Mouse (Mus musculus): ENCODE data around the gene Il10ra. TPM values are rescaled to one million over a fixed set of nuclear protein-coding genes. Genes with fewer than 3 reads are reported as not detected.

Il10ra gene
- polyA plus RNA-seq, 1 experiment from 2014 or later = 0.44 TPM

DNA sequence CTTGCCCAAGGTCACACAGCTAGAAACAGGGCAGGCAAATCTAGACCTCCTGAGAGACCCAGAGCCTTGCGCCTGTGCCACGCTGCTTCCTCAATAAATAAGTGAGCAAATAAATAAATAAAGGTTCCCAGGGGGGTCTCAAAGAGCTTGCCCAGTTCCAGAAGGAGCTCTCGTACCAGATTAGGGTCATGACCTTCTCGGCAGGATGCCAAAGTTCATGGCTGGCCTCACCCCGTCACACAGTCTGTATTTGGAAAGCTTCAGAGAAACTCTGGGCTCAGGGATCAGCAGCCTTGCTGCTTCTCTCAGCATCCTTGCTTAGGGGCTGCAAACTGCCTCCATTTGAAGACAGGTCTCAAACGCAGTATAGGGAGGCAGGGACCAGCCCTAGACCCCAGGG is 14.9 kb downstream of the Il10ra start:
- Histone ChIP-seq H3K4me1 (peaks cover 10% of the 10 kb centered on the region; the same call in 1 of the 2 replicates), H3K9me3 (no peaks in the 10 kb centered on the region), H3K4me3 (no peak overlapping the region), H3K27me3 (ENCODE audit: insufficient read depth, poor library complexity, severe bottlenecking) (peaks cover 24% of the 10 kb centered on the region), H3K36me3 (no peaks in the 10 kb centered on the region), H3K27ac (no peak overlapping the region)
- no peak for DNase-seq (ENCODE audit: low spot score)
- 57% methylated on average over 6 of the region's 6 CpGs for WGBS

DNA sequence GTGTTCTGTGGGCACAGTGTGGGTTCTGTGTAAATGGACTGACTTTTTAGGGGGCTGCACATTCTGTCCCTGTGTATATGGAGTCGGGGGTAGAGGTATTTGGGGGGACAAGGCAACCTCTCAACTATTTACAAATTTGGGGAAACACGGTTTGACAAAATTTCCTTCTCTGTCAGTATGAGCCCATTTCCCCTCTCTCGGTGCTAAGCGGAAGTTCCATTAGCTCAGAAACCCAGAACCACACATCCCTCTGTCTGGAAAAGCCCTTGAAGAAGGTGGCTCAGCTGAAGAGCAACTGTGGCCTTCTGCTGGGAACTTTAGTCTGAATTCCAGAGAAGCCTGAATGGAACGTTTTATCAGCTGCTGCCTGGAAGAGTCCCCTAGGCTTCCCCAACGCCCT is 16.6 kb downstream of the Il10ra start:
- Histone ChIP-seq H3K36me3 (no peaks in the 10 kb centered on the region), H3K4me1 (peaks cover 10% of the 10 kb centered on the region; the same call in 1 of the 2 replicates), H3K4me3 (no peak overlapping the region), H3K9me3 (no peaks in the 10 kb centered on the region), H3K27me3 (ENCODE audit: insufficient read depth, poor library complexity, severe bottlenecking) (peaks cover 20% of the 10 kb centered on the region), H3K27ac (no peak overlapping the region)
- WGBS = 60% methylated on average over 6 of the region's 6 CpGs
- no peak for DNase-seq (ENCODE audit: low spot score)

DNA sequence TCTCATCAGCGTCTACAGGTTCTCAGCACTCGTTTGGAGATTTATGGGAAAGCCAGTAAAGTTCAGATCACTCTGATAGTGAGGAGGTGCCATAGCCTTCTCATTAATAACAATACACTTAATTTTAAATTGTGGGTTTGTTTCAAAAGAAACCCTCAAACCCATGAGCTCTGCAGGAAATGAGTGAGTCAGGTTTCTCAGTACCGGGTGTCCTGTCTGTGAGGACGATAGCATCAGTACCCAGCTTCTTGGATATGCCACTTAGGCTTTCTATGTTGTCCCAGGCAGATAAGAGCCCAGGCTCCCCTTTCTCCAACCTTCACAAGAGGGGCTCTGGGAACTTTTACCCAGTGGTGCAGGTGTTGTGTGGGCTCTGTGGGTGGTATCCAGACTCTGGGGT is 17.0 kb downstream of the Il10ra start:
- Histone ChIP-seq H3K4me3 (no peak overlapping the region), H3K4me1 (peaks cover 10% of the 10 kb centered on the region; the same call in 1 of the 2 replicates), H3K9me3 (no peaks in the 10 kb centered on the region), H3K36me3 (no peaks in the 10 kb centered on the region), H3K27me3 (ENCODE audit: insufficient read depth, poor library complexity, severe bottlenecking) (peaks cover 20% of the 10 kb centered on the region), H3K27ac (no peak overlapping the region)
- WGBS = 64% methylated on average over 4 of the region's 4 CpGs
- DNase-seq (ENCODE audit: low spot score) = no peak

DNA sequence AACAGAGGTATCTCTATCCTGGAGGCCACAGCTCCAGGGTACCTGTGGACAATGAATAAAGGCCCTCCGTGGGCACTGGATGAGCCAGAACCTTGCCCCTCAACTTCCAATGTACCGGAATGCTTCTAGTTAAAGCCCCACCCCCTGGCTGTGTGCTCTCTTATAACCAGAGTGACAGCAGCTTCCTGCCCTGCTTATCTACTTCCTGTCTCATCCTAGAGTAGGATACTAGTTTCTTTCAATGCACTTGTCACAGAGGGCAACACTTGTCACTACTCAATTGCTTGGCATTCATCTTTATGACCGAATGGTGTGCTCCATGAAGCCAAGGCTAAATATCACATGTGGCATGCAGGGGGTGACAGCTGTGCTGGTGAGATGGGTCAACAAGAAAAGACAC is 17.7 kb downstream of the Il10ra start:
- Histone ChIP-seq H3K36me3 (no peaks in the 10 kb centered on the region), H3K9me3 (no peaks in the 10 kb centered on the region), H3K27me3 (ENCODE audit: insufficient read depth, poor library complexity, severe bottlenecking) (peaks cover 20% of the 10 kb centered on the region), H3K27ac (no peak overlapping the region), H3K4me1 (peaks cover 10% of the 10 kb centered on the region; the same call in 1 of the 2 replicates), H3K4me3 (no peak overlapping the region)
- no peak for DNase-seq (ENCODE audit: low spot score)
- 56% methylated on average over 3 of the region's 3 CpGs for WGBS

DNA sequence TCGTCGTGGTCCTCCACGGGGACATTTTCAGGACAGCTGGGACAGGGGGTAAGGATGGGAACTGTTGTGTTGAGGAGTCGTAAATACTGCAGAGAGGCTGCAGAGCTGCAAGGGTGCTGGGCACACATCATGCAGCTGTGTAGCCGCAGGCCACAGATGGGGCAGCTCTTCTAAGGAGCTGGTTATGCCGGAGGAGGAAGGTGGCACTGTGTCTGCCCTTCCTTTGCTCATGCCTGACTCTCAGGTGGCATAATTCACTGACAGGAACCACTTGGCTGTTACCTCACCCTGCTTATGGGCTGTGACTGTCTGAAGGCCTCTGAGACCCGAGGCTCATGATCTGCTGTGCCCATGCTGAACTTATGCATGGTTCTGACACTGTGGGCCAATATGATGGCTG is 18.6 kb downstream of the Il10ra start:
- H3K27me3 ChIP-seq (ENCODE audit: insufficient read depth, poor library complexity, severe bottlenecking) = peaks cover 15% of the 10 kb centered on the region; the same call in 1 of the 2 replicates
- H3K36me3 ChIP-seq = no peaks in the 10 kb centered on the region
- WGBS = 80% methylated on average over 7 of the region's 7 CpGs
- peaks cover 10% of the 10 kb centered on the region; the same call in 1 of the 2 replicates for H3K4me1 ChIP-seq
- DNase-seq (ENCODE audit: low spot score) = no peak
- H3K9me3 ChIP-seq = no peaks in the 10 kb centered on the region
- no peak overlapping the region for H3K4me3 ChIP-seq
- no peak overlapping the region for H3K27ac ChIP-seq

DNA sequence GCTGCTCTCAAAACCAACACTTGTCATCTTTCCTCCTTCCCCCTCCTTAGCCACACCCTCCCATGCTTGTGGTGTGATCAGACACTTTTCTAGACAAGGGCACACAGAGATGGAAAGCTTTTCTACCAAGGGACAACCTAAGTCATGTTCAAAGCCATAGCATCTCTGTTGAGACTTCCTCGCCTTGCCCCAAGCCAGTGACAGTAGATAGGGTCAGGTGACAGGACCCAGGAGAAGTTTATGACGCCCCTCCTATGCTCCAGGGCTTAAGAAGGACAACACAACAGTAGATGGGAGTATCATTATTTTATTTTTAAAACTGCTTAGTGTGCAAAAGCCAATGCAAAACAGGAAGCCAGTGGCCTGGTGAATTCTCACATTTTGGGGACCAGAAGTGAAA is 21.4 kb downstream of the Il10ra start:
- Histone ChIP-seq H3K4me1 (peaks cover 6% of the 10 kb centered on the region; the same call in 1 of the 2 replicates), H3K36me3 (no peaks in the 10 kb centered on the region), H3K27ac (no peak overlapping the region), H3K9me3 (no peaks in the 10 kb centered on the region), H3K4me3 (no peak overlapping the region), H3K27me3 (ENCODE audit: insufficient read depth, poor library complexity, severe bottlenecking) (no peaks in the 10 kb centered on the region)
- no peak for DNase-seq (ENCODE audit: low spot score)
- 66% methylated on average over 2 of the region's 2 CpGs for WGBS

DNA sequence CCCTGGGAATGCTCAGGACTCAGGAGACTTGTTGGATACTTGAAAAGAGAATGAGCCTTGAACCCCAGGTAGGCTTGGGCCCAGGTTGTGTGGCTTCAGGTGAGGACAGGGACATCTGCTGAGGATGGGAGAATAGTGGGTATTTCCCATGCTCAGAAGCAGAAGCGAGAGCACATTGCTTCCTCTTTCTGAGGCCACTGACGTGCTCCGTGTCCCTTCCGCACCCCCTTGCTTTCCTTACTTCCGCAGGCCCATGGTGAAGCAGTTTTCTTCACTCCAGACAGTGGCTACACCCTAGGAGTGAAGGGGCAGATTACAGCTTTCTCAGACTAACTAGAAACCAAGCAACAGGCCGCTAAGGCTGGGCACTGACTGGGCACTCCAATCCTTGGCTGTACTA is 22.9 kb downstream of the Il10ra start:
- Histone ChIP-seq H3K36me3 (no peaks in the 10 kb centered on the region), H3K27me3 (ENCODE audit: insufficient read depth, poor library complexity, severe bottlenecking) (no peaks in the 10 kb centered on the region), H3K9me3 (no peaks in the 10 kb centered on the region), H3K4me1 (peaks cover 3% of the 10 kb centered on the region; the same call in 1 of the 2 replicates), H3K27ac (no peak overlapping the region), H3K4me3 (no peak overlapping the region)
- 76% methylated on average over 6 of the region's 6 CpGs for WGBS
- DNase-seq (ENCODE audit: low spot score) = no peak

DNA sequence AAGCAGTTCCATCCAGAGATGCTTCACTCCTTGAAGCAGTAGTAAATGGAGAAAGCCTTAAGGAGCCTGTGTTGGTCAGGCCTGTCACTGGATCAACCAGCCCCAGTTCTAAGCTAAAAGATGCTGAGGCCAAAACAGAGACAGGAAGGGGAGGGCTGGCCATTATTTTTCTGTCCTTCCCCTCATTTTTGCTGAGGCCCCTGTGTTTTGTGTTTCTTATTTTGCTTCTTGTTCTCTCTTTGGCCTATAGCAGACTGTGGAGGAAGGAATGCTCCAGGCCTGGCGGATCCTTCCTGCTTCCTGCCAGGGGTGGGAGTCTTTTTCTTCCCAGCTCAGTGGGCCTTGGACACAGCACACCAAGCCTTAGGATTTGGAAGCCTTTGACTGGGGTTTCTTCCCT is 23.5 kb downstream of the Il10ra start:
- WGBS = 52% methylated on average over 1 of the region's 1 CpGs
- no peaks in the 10 kb centered on the region for H3K9me3 ChIP-seq
- DNase-seq (ENCODE audit: low spot score) = no peak
- H3K4me1 ChIP-seq = no peaks in the 10 kb centered on the region
- H3K36me3 ChIP-seq = no peaks in the 10 kb centered on the region
- H3K4me3 ChIP-seq = no peak overlapping the region
- no peaks in the 10 kb centered on the region for H3K27me3 ChIP-seq (ENCODE audit: insufficient read depth, poor library complexity, severe bottlenecking)
- H3K27ac ChIP-seq = no peak overlapping the region

DNA sequence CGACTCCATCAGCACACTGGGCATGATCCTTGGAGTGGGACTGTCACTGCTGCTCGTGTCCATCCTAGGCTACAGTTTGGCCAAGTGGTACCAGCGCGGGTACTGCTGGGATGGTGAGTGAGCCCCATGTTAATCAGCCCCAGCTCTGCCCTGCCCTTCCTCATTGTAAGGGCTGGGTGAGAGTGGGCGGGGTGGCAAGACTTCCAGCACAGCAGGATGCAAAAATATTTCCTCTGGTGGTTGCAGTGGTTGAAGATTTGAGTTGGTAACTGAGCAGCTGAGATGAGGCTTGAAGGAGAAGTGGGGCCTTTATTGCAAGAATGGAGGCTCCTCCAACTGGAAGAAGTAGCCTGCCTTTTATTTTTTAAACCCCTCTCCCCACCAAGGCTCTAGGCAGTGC is 27.6 kb downstream of the Il10ra start:
- H3K4me1 ChIP-seq = no peaks in the 10 kb centered on the region
- 73% methylated on average over 5 of the region's 5 CpGs for WGBS
- no peak overlapping the region for H3K4me3 ChIP-seq
- H3K36me3 ChIP-seq = no peaks in the 10 kb centered on the region
- no peaks in the 10 kb centered on the region for H3K9me3 ChIP-seq
- no peak overlapping the region for H3K27ac ChIP-seq
- no peaks in the 10 kb centered on the region for H3K27me3 ChIP-seq (ENCODE audit: insufficient read depth, poor library complexity, severe bottlenecking)
- DNase-seq (ENCODE audit: low spot score) = no peak

DNA sequence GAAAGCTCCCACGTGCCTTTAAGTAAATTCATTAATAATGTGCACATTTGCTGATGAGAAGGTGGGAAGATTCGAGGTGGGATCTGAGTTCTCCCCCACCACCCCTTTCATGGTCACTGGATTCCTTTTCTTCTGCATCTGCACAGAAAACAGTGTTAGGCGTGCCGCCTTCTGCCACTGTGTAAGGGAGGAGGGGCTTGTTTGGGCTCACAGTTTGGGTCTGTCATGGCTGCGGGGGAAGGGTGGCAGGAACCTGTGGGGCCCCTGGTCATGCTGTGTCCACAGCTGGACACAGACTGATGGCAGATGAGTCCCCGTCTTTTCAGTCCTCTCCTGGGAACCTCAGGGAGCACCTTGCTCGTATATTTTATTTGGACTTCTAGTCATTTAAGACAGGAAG is 32.2 kb downstream of the Il10ra start:
- Histone ChIP-seq H3K36me3 (no peaks in the 10 kb centered on the region), H3K27ac (no peak overlapping the region), H3K4me3 (no peak overlapping the region), H3K27me3 (ENCODE audit: insufficient read depth, poor library complexity, severe bottlenecking) (peaks cover 1% of the 10 kb centered on the region; the same call in 1 of the 2 replicates), H3K4me1 (no peaks in the 10 kb centered on the region), H3K9me3 (no peaks in the 10 kb centered on the region)
- no peak for DNase-seq (ENCODE audit: low spot score)
- 60% methylated on average over 7 of the region's 7 CpGs for WGBS

DNA sequence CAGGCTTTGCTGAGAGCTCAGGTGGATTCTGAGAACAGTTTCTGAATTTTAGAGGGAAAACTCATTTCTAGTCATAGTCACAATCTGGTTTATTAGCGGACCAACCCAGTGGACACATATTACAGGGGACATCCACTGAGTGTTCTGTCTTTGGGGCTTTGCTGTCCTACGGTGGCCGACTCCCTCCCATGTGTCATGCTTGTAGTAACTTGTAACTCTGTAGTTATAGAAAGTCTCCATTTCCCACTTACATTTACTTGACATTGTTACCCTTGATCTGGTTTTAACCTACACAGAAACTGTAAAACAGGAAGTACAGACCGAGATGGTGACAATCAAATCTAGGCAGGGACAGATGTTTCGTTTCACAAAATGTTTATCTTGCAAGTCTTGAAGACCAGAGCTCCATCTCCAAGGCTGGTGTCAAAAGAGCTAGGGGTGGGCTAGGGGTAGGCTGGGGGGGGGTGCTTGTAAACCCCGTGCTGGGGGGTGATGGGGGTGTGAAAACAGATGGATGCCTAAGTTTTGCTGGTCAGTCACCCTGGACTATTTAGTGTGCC is 33.2 kb downstream of the Il10ra start:
- WGBS = 62% methylated on average over 6 of the region's 6 CpGs
- H3K4me1 ChIP-seq = no peaks in the 10 kb centered on the region
- no peaks in the 10 kb centered on the region for H3K9me3 ChIP-seq
- H3K27me3 ChIP-seq (ENCODE audit: insufficient read depth, poor library complexity, severe bottlenecking) = peaks cover 11% of the 10 kb centered on the region; the same call in 1 of the 2 replicates
- H3K27ac ChIP-seq = no peak overlapping the region
- H3K36me3 ChIP-seq = no peaks in the 10 kb centered on the region
- DNase-seq (ENCODE audit: low spot score) = no peak
- no peak overlapping the region for H3K4me3 ChIP-seq

DNA sequence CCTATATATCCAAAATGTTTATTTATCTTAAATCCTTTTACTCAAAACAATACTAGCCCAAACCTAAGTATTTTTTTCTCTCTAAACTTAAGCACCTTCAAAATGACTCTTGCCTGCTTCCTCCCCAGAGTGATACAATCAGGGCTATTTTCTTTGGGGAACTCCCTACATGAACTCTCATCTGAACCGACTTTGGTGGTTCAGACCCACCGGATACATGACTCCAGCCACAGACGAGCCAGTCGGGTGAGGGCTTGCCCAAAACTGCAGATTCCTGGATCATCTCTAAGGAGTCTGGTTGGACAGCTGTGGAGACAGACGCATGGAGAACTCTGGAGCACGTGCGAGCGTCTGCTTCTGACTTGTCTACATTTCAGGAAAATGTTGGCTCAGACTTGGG is 39.6 kb downstream of the Il10ra start:
- H3K27me3 ChIP-seq (ENCODE audit: insufficient read depth, poor library complexity, severe bottlenecking) = peaks cover 22% of the 10 kb centered on the region
- WGBS = 78% methylated on average over 8 of the region's 8 CpGs
- H3K9me3 ChIP-seq = no peaks in the 10 kb centered on the region
- H3K36me3 ChIP-seq = no peaks in the 10 kb centered on the region
- no peak overlapping the region for H3K4me3 ChIP-seq
- H3K27ac ChIP-seq = no peak overlapping the region
- DNase-seq (ENCODE audit: low spot score) = no peak
- H3K4me1 ChIP-seq = peaks cover 3% of the 10 kb centered on the region; the same call in 1 of the 2 replicates

DNA sequence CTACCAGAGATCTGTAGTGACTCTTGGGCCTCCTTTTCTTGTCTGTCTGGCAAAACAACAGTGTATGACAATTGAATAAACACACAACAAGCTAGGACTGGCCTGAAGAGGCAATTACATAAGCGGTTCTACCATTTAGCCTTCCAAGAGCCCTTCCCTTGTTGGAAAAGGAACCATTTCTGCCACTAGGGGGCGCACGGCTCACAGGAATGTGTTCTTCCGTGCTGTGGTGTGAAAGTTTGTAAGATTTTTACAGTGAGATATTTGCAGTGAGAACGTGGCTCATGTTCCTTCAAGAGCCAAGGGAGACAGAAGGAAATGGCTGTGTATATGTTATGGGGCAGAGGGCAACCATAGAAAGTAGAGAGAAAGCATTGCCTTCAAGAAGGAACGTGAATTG is 47.4 kb downstream of the Il10ra start:
- 18% methylated on average over 6 of the region's 6 CpGs for WGBS
- no peaks in the 10 kb centered on the region for H3K9me3 ChIP-seq
- peak; percentile 82 for DNase-seq (ENCODE audit: low spot score)
- H3K27ac ChIP-seq = no peak overlapping the region
- peaks cover 3% of the 10 kb centered on the region; the same call in 1 of the 2 replicates for H3K4me1 ChIP-seq
- peaks cover 18% of the 10 kb centered on the region; the same call in 1 of the 2 replicates for H3K27me3 ChIP-seq (ENCODE audit: insufficient read depth, poor library complexity, severe bottlenecking)
- no peak overlapping the region for H3K4me3 ChIP-seq
- no peaks in the 10 kb centered on the region for H3K36me3 ChIP-seq

DNA sequence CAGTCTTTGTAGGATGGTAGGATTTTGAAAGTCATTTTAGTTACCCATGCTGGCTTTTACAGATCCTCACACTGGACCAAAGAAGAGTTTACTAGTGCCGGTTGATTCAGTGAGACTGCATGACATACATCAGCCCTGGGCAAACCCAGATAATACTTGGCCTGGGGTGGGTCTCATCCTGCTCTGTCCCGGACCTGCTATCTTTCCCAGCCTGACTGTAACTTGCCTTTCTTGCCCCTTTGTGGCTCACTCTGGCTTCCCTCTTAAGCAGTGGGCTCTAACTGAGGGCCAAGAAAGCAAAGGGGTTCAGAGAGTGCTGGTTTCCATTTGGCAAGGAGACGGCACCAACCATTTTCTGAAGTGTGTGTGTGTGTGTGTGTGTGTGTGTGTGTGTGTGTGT is 49.3 kb downstream of the Il10ra start:
- Histone ChIP-seq H3K36me3 (no peaks in the 10 kb centered on the region), H3K4me1 (peaks cover 1% of the 10 kb centered on the region; the same call in 1 of the 2 replicates), H3K4me3 (no peak overlapping the region), H3K27ac (no peak overlapping the region), H3K9me3 (no peaks in the 10 kb centered on the region), H3K27me3 (ENCODE audit: insufficient read depth, poor library complexity, severe bottlenecking) (peaks cover 10% of the 10 kb centered on the region; the same call in 1 of the 2 replicates)
- WGBS = 59% methylated on average over 3 of the region's 3 CpGs
- no peak for DNase-seq (ENCODE audit: low spot score)
